Mouse (Mus musculus) midbrain, embryonic 16.5 days (tissue): ENCODE results near the gene Hist1h3g. TPM values are rescaled to one million over a fixed set of nuclear protein-coding genes. Genes with fewer than 3 reads are reported as not detected.
"Not testable (repeated sequence)": the region's sequence is repeated elsewhere in the genome, so short reads cannot be mapped to it uniquely, and the experiment has no call there.

Experiments
- ATAC-seq: fragments of 200-750 bp; cut with Nextera tagmentation; 2 replicates; pipeline ENCODE4 v1.8.0; 2017; ENCODE audit warnings: moderate TSS enrichment
- H3K27ac ChIP-seq: fragments of 300-500 bp; sonication (generic); 2 replicates; pipeline ENCODE4 v1.5.1; 2014; ENCODE audit warnings: mild to moderate bottlenecking, low read length, mixed read lengths
- H3K27me3 ChIP-seq: fragments of 300-500 bp; sonication (generic); 2 replicates; pipeline ENCODE4 v1.6.1; 2014; ENCODE audit warnings: low read depth, low read length, mixed read lengths; ENCODE audit not compliant: control insufficient read depth, insufficient read depth
- H3K36me3 ChIP-seq: fragments of 300-500 bp; sonication (generic); 2 replicates; pipeline ENCODE4 v1.6.1; 2014; ENCODE audit warnings: mild to moderate bottlenecking, low read length, moderate library complexity, mixed read lengths; ENCODE audit not compliant: control insufficient read depth, insufficient read depth
- H3K4me1 ChIP-seq: fragments of 300-500 bp; sonication (generic); 2 replicates; pipeline ENCODE4 v1.6.1; 2014; ENCODE audit warnings: mild to moderate bottlenecking, low read length, mixed read lengths; ENCODE audit not compliant: control insufficient read depth, insufficient read depth
- H3K4me2 ChIP-seq: fragments of 300-500 bp; sonication (generic); 2 replicates; pipeline ENCODE4 v1.6.1; 2014; ENCODE audit warnings: mild to moderate bottlenecking, low read length, mixed read lengths
- H3K4me3 ChIP-seq: fragments of 300-500 bp; sonication (generic); 2 replicates; pipeline ENCODE4 v1.5.1; 2014; ENCODE audit warnings: low read depth, mild to moderate bottlenecking, low read length, moderate library complexity, mixed read lengths
- H3K9ac ChIP-seq: fragments of 300-500 bp; sonication (generic); 2 replicates; pipeline ENCODE4 v1.6.1; 2014; ENCODE audit warnings: low read depth, low read length, mixed read lengths
- H3K9me3 ChIP-seq: fragments of 300-500 bp; sonication (generic); replicated peaks from 2 replicates; pipeline ENCODE4 v1.6.1; 2014; ENCODE audit warnings: mild to moderate bottlenecking, low read length, mixed read lengths; ENCODE audit not compliant: control insufficient read depth, poor library complexity, severe bottlenecking
- WGBS: fragments of 180-500 bp; shearing (Covaris S2); extraction: QIAGEN DNeasy Blood & Tissue Kit; methylation state at CpG from one replicate; pipeline ENCODE4 v1.1.7; 2014; 5-methylcytosine and 5-hydroxymethylcytosine counted together
- polyA plus RNA-seq: library from polyadenylated mRNA; unstranded; fragments of >200 nt; fragmentation: Nextera tagmentation; extraction: Ambion mirVana; gene quantifications from 2 replicates; pipeline ENCODE4 v1.2.1, GENCODE M21; 2015

Gene Hist1h3g
- polyA plus RNA-seq, 1 experiment from 2014 or later = not detected

DNA sequence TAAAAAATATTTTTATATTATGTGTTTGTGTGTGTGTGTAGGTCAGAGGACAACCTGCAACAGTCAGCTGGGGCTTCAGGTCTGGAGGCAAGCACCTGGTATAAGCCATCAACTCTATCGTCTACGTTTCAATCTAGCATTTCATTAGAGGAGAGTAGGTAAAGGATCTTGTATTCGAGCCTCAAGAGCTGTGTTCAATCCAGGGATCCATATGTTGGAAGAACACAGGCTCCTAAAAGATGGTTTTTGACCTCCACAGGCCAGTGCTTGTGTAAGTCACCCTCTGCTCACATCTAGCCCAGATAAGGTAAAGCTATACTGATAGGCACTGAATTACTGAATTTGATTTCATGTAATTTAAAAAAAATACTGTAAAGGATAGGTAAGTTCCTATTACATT is 21.7 kb downstream of the Hist1h3g start:
- H3K36me3 ChIP-seq = no peaks in the 10 kb centered on the region
- no peak for ATAC-seq

DNA sequence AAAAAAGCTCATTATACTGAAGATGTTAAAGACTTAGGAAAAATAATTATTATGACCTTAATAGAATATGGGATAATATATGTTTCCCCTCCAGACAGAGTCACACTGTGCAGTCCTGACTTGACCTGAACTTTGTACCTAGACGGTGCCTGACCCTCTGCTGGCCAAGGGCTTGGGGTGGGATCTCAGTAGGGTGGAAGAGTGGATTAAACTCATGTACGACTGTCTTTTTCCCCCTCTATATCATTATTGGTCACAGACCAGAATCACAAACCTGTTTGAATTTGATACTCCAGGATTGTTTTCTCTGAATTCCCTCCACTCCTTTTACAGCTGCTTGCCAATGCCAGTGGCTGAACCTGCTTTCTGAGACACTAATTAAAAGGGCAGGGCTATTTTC is 25.5 kb downstream of the Hist1h3g start:
- H3K27me3 ChIP-seq, H3K4me1 ChIP-seq, H3K9me3 ChIP-seq, H3K36me3 ChIP-seq, H3K4me2 ChIP-seq, ATAC-seq, H3K4me3 ChIP-seq, H3K27ac ChIP-seq, H3K9ac ChIP-seq: not testable (repeated sequence)
- 14% methylated on average over 2 of the region's 2 CpGs for WGBS

More for the DNA sequence above, 21.7 kb downstream of the Hist1h3g start:
- 0 out of 2 replicates have a peak overlapping the region, but pooled peaks have one; percentile 10 for H3K9ac ChIP-seq
- no peaks in the 10 kb centered on the region for H3K27me3 ChIP-seq
- 68% methylated on average over 3 of the region's 3 CpGs for WGBS
- H3K27ac ChIP-seq = no peak overlapping the region
- H3K4me2 ChIP-seq = no peak overlapping the region
- no peaks in the 10 kb centered on the region for H3K9me3 ChIP-seq
- H3K4me1 ChIP-seq = peaks cover 18% of the 10 kb centered on the region
- no peak overlapping the region for H3K4me3 ChIP-seq

DNA sequence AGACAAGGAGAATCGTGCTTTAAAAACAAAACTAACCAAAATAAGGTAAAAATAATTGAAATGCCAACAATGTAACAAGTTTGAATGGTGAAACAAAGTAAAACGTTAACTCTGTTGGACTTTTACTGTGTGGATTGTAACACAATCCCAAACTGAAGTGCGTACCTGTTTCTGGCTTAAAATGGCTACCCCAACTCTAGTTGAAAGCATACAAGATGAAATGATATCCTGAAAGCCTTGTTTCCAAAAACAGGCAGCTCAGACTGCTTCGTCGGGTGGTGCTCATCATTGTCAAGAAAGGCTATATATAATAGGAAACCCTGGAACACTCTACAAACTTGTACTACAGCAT is 26.3 kb downstream of the Hist1h3g start:
- ATAC-seq, H3K4me1 ChIP-seq, H3K9ac ChIP-seq, H3K9me3 ChIP-seq, H3K36me3 ChIP-seq, H3K27me3 ChIP-seq: not testable (repeated sequence)
- 0% methylated on average over 2 of the region's 5 CpGs for WGBS
- Histone ChIP-seq H3K27ac (peak overlapping the region; percentile 98), H3K4me2 (peak overlapping the region; percentile 85), H3K4me3 (peak overlapping the region; percentile 47)

DNA sequence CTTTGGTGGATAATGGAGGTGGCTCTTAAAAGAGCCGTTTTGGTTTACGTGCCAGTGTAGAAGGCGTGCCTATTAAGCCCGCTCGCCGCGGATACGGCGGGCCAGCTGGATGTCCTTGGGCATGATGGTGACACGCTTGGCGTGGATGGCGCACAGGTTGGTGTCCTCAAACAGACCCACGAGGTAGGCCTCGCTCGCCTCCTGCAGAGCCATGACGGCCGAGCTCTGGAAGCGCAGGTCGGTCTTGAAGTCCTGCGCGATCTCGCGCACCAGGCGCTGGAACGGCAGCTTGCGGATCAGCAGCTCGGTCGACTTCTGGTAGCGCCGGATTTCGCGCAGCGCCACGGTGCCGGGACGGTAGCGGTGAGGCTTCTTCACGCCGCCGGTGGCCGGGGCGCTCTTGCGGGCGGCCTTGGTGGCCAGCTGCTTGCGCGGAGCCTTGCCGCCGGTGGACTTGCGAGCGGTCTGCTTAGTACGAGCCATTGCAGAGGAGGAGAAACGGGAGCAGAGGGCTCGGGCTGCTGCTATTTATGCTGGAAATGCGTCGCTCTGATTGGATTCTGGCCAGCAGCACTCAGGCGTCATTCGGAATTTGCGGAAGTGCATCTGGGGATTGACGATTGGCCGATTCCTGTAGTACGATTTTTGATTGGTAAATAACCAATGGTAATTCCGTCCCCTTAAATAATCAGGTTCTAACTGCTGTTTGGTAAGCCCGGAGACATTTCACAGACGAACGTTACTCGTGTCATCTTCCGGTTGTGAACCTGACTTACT is 26.8 kb downstream of the Hist1h3g start, which contains the start of gene Hist1h3e:
TSS of gene Hist1h3e (minus strand) at position 487 of the 777 bp plus-strand sequence.
- ATAC-seq = peak; percentile 97
- not testable (repeated sequence) for H3K27me3 ChIP-seq, H3K36me3 ChIP-seq, H3K4me1 ChIP-seq, H3K9me3 ChIP-seq
- Histone ChIP-seq H3K9ac (peak within 1 kb of the TSS; percentile 73), H3K4me3 (peak within 1 kb of the TSS; percentile 47), H3K4me2 (peak within 1 kb of the TSS; percentile 85), H3K27ac (peak within 1 kb of the TSS; percentile 98)
- WGBS = under 1% methylated on average over 48 of the region's 67 CpGs

DNA sequence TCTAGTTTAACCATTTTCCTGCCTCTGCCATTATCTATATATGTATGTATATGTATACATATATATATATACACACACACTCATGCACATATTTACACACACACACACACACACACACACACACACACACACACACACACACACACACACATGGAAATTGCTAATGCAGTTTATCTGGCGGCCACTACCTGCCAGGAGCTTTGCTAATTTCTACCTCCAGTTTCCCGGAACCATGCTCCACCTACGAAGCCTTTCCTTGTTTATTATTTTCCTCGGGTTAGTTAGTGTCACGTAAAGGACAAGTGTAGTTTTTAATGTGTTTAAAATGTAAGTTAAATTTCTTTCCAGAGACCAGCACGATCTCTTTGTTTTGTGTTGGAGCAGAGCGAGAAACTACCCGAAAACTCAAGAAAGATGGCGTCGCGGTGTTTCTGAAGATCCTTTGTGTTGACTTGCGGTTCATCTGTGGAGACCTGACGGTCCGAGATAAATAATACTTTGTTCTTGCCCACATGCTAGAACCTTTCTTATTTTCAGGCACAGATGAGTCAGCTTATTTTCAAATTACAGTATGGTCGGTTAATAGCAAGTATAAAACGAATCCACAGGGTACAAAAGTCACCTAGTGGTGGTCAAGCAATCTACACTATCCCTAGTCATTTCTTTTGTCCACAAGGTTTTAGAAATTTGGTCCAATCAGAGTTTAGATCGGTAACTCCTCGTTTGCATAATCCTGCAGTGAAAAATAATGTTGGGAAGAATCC is 27.7 kb downstream of the Hist1h3g start:
- peak overlapping the region; percentile 60 for H3K9ac ChIP-seq
- H3K9me3 ChIP-seq = no peaks in the 10 kb centered on the region
- peak overlapping the region; percentile 85 for H3K4me2 ChIP-seq
- no peaks in the 10 kb centered on the region for H3K27me3 ChIP-seq
- no peaks in the 10 kb centered on the region for H3K36me3 ChIP-seq
- peak overlapping the region; percentile 98 for H3K27ac ChIP-seq
- H3K4me3 ChIP-seq = peak overlapping the region; percentile 47
- H3K4me1 ChIP-seq = no peaks in the 10 kb centered on the region
- peak; percentile 57 for ATAC-seq
- 3% methylated on average over 18 of the region's 18 CpGs for WGBS

DNA sequence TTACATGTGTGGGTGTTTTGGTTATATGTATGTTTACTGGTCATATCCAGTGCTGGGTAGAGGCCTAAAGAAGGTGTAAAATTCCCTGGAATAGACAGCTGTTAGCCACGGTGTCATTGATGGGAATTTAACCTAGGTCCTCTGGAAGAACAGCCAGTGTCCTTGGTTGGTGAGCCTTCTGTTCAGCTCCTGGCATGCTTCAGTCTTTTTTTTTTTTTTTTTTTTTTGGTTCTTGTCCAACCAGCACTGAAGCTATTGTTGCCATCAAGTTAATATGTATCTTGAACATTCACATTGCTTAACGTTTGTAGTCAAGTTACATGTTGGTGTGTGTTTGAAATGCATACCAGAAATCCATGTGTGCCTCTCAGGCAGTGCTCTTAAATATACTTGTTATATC is 29.3 kb downstream of the Hist1h3g start:
- no peaks in the 10 kb centered on the region for H3K36me3 ChIP-seq
- H3K9ac ChIP-seq = no peak overlapping the region
- H3K4me1 ChIP-seq = no peaks in the 10 kb centered on the region
- no peaks in the 10 kb centered on the region for H3K9me3 ChIP-seq
- WGBS = 93% methylated on average over 2 of the region's 2 CpGs
- H3K27ac ChIP-seq = peak overlapping the region; percentile 98; the same call in 1 of the 2 replicates
- H3K4me3 ChIP-seq = no peak overlapping the region
- no peaks in the 10 kb centered on the region for H3K27me3 ChIP-seq
- no peak for ATAC-seq
- H3K4me2 ChIP-seq = no peak overlapping the region

DNA sequence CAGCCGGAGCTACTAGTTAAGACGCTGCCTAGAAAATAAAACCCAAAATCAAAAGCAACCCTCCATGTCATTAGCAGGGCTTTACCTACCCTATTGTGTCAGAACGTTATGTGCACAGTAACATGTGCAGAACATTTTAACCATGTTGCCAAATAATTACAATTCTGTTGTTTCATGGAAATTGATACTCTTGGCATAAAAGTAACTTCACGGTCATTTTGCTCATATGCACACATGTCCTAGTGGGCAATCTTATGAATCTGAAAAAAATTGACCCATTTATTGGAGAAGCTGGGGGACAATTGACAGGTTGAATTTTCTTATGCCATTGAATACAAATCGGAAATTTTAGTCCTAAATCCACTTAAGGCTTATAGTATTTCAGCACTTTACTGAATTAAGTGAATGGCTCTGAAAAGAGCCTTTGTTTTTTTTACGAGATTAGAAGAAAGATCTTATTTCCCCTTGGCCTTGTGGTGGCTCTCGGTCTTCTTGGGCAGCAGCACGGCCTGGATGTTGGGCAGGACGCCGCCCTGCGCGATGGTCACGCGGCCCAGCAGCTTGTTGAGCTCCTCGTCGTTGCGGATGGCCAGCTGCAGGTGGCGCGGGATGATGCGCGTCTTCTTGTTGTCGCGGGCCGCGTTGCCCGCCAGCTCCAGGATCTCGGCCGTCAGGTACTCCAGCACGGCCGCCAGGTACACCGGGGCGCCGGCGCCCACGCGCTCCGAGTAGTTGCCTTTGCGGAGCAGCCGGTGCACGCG is 35.2 kb downstream of the Hist1h3g start:
- H3K27ac ChIP-seq = peak overlapping the region; percentile 93
- H3K9ac ChIP-seq = peak overlapping the region; percentile 56; the same call in 1 of the 2 replicates
- peak overlapping the region; percentile 43 for H3K4me3 ChIP-seq
- not testable (repeated sequence) for H3K9me3 ChIP-seq, H3K27me3 ChIP-seq, H3K36me3 ChIP-seq
- peaks cover 22% of the 10 kb centered on the region for H3K4me1 ChIP-seq
- under 1% methylated on average over 19 of the region's 41 CpGs for WGBS
- peak; percentile 43 for ATAC-seq
- H3K4me2 ChIP-seq = peak overlapping the region; percentile 59

DNA sequence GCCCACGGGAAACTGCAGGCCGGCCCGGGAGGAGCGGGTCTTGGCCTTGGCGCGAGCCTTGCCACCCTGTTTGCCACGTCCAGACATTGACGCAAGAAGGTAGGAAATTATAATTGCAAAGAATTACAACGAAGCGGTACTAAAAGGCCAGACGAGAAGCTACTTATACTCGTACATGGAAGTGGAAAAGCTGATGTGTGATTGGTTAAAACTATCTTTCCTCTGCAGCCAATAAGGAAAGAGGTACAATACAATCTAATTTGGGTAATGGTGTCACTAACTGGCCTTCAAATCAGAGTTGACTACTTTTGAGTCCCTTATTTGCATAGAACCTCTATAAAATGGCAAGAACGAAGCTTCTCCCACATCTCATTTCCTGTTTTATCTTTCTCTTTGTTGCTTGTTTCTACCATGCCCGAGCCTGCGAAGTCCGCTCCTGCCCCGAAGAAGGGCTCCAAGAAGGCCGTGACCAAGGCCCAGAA is 35.8 kb downstream of the Hist1h3g start, which contains the start of the genes Hist1h2ae and Hist1h2bg:
TSS of gene Hist1h2ae (minus strand) at position 199 of the 482 bp plus-strand sequence.
TSS of gene Hist1h2bg (plus strand) at position 375 of the 482 bp plus-strand sequence.
- Histone ChIP-seq H3K27me3 (no peaks in the 10 kb centered on the region), H3K9me3 (no peaks in the 10 kb centered on the region), H3K4me2 (peak within 1 kb of the TSS; percentile 73), H3K27ac (peak within 1 kb of the TSS; percentile 93), H3K4me3 (peak within 1 kb of the TSS; percentile 43), H3K9ac (peak within 1 kb of the TSS; percentile 60), H3K4me1 (peaks cover 23% of the 10 kb centered on the region), H3K36me3 (no peaks in the 10 kb centered on the region)
- ATAC-seq = peak; percentile 93
- WGBS = 0% methylated on average over 18 of the region's 18 CpGs
